Mouse (Mus musculus): ENCODE measurements around the gene Donson. TPM values are rescaled to one million over a fixed set of nuclear protein-coding genes. Genes with fewer than 3 reads are reported as not detected.
A peak's percentile ranks its signal among the peaks of the same experiment; 100 is the strongest.

Gene Donson
- total and polyA plus RNA-seq, 3 experiments: 2.4 to 4.9 (median 3.9) TPM

- WGBS: 61% methylated on average over 3 of the region's 3 CpGs
- Histone ChIP-seq H3K36me3 (ENCODE audit: control insufficient read depth, insufficient read depth, low read length) (peaks cover 25% of the 10 kb centered on the region), H3K4me1 (ENCODE audit: control insufficient read depth, insufficient read depth, low read length) (peaks cover 6% of the 10 kb centered on the region), H3K79me2 (replicated peaks; ENCODE audit: control insufficient read depth, insufficient read depth, low read length) (peaks cover 17% of the 10 kb centered on the region), H3K27ac (no peak overlapping the region), H3K27me3 (ENCODE audit: control insufficient read depth, insufficient read depth, low read length) (no peaks in the 10 kb centered on the region), H3K4me3 (no peak overlapping the region), H3K9ac (ENCODE audit: low read depth, low read length) (no peak overlapping the region)
- intact Hi-C loops (cut with DNase I): no loop called here
- no peak for DNase-seq
- no peak for TF ChIP-seq CTCF (IDR thresholded peaks at IDR 0.05)
Observed at GRCm38 (mm10) chr16:91652191-91652590, 36.4 kb downstream of the Donson start.

GRCm38 (mm10) chr16:91649781-91650180, 38.8 kb downstream of the Donson start:
- Histone ChIP-seq H3K27ac (no peak overlapping the region), H3K36me3 (ENCODE audit: control insufficient read depth, insufficient read depth, low read length) (peaks cover 25% of the 10 kb centered on the region), H3K4me3 (peak overlapping the region; percentile 75; the same call in 1 of the 2 replicates), H3K4me1 (ENCODE audit: control insufficient read depth, insufficient read depth, low read length) (peaks cover 8% of the 10 kb centered on the region), H3K27me3 (ENCODE audit: control insufficient read depth, insufficient read depth, low read length) (no peaks in the 10 kb centered on the region), H3K79me2 (replicated peaks; ENCODE audit: control insufficient read depth, insufficient read depth, low read length) (peaks cover 9% of the 10 kb centered on the region), H3K9ac (ENCODE audit: low read depth, low read length) (no peak overlapping the region)
- DNase-seq: no peak
- intact Hi-C loops (cut with DNase I): loop anchor here (5.0 to 10.0 kb wide), 3 partner anchors 38 to 285 kb away; partner anchors contain the start of genes Donson and Tmem50b
- TF ChIP-seq CTCF (IDR thresholded peaks at IDR 0.05) (no peak), EP300 (IDR thresholded peaks at IDR 0.05; ENCODE audit: insufficient read depth, low read depth, low read length) (no peak), POLR2A (IDR thresholded peaks at IDR 0.05; ENCODE audit: insufficient read depth, low read depth, low read length) (no peak)

- Histone ChIP-seq H3K27ac (no peak overlapping the region), H3K9ac (ENCODE audit: low read depth, low read length) (no peak overlapping the region), H3K27me3 (ENCODE audit: control insufficient read depth, insufficient read depth, low read length) (no peaks in the 10 kb centered on the region), H3K79me2 (replicated peaks; ENCODE audit: control insufficient read depth, insufficient read depth, low read length) (peaks cover 9% of the 10 kb centered on the region), H3K4me1 (ENCODE audit: control insufficient read depth, insufficient read depth, low read length) (peaks cover 8% of the 10 kb centered on the region), H3K36me3 (ENCODE audit: control insufficient read depth, insufficient read depth, low read length) (peaks cover 25% of the 10 kb centered on the region), H3K4me3 (peak overlapping the region; percentile 75)
- DNase-seq: no peak
- WGBS: 16% methylated on average over 3 of the region's 3 CpGs
- no peak for TF ChIP-seq POLR2A (IDR thresholded peaks at IDR 0.05; ENCODE audit: insufficient read depth, low read depth, low read length)
- TF ChIP-seq EP300 (IDR thresholded peaks at IDR 0.05; ENCODE audit: insufficient read depth, low read depth, low read length): no peak
- intact Hi-C loops (cut with DNase I): loop anchor here (5.0 to 10.0 kb wide), 3 partner anchors 38 to 284 kb away; partner anchors contain the start of genes Donson and Tmem50b
Observed at GRCm38 (mm10) chr16:91649246-91649645, 39.3 kb downstream of the Donson start.

GRCm38 (mm10) chr16:91648220-91648550, 40.4 kb downstream of the Donson start:
- peaks cover 8% of the 10 kb centered on the region for H3K4me1 ChIP-seq (ENCODE audit: control insufficient read depth, insufficient read depth, low read length)

GRCm38 (mm10) chr16:91647461-91648219, 40.9 kb downstream of the Donson start, which contains the start of gene Son:
Son (plus strand) TSS chr16:91647506.
- Histone ChIP-seq H3K9ac (ENCODE audit: low read depth, low read length) (peak within 1 kb of the TSS; percentile 93), H3K4me1 (ENCODE audit: control insufficient read depth, insufficient read depth, low read length) (peaks cover 8% of the 10 kb centered on the region), H3K27me3 (ENCODE audit: control insufficient read depth, insufficient read depth, low read length) (no peaks in the 10 kb centered on the region), H3K36me3 (ENCODE audit: control insufficient read depth, insufficient read depth, low read length) (peaks cover 17% of the 10 kb centered on the region), H3K27ac (peak within 1 kb of the TSS; percentile 99), H3K4me3 (peak within 1 kb of the TSS; percentile 75), H3K79me2 (replicated peaks; ENCODE audit: control insufficient read depth, insufficient read depth, low read length) (peaks cover 9% of the 10 kb centered on the region)
- under 1% methylated on average over 68 of the region's 70 CpGs for WGBS
- intact Hi-C loops (cut with DNase I): loop anchor here (2.0 to 10.0 kb wide), 4 partner anchors 15 to 283 kb away; partner anchors contain the start of genes Donson and Tmem50b
- peak; percentile 92 to 98 for DNase-seq
- TF ChIP-seq POLR2A (IDR thresholded peaks at IDR 0.05; ENCODE audit: insufficient read depth, low read depth, low read length): peak; percentile 98
- TF ChIP-seq EP300 (IDR thresholded peaks at IDR 0.05; ENCODE audit: insufficient read depth, low read depth, low read length): peak; percentile 83
- TF ChIP-seq CTCF (IDR thresholded peaks at IDR 0.05): no peak

More at GRCm38 (mm10) chr16:91648220-91648550, 40.4 kb downstream of the Donson start:
- WGBS: under 1% methylated on average over 25 of the region's 25 CpGs
- DNase-seq: peak; percentile 87
- peak overlapping the region; percentile 75 for H3K4me3 ChIP-seq
- TF ChIP-seq CTCF (IDR thresholded peaks at IDR 0.05): no peak
- no peak for TF ChIP-seq EP300 (IDR thresholded peaks at IDR 0.05; ENCODE audit: insufficient read depth, low read depth, low read length)
- no peak for TF ChIP-seq POLR2A (IDR thresholded peaks at IDR 0.05; ENCODE audit: insufficient read depth, low read depth, low read length)
- peaks cover 9% of the 10 kb centered on the region for H3K79me2 ChIP-seq (replicated peaks; ENCODE audit: control insufficient read depth, insufficient read depth, low read length)
- no peaks in the 10 kb centered on the region for H3K27me3 ChIP-seq (ENCODE audit: control insufficient read depth, insufficient read depth, low read length)
- H3K9ac ChIP-seq (ENCODE audit: low read depth, low read length): peak overlapping the region; percentile 80
- H3K27ac ChIP-seq: peak overlapping the region; percentile 99
- peaks cover 18% of the 10 kb centered on the region for H3K36me3 ChIP-seq (ENCODE audit: control insufficient read depth, insufficient read depth, low read length)
- intact Hi-C loops (cut with DNase I): loop anchor here (5.0 to 10.0 kb wide), 3 partner anchors 39 to 283 kb away; partner anchors contain the start of genes Donson and Tmem50b
